Mouse (Mus musculus): ENCODE measurements around the gene Slc25a1. TPM values are rescaled to one million over a fixed set of nuclear protein-coding genes. Genes with fewer than 3 reads are reported as not detected.

Slc25a1 gene
- polyA plus RNA-seq, 2 experiments: 33.4 to 50.6 TPM

DNA sequence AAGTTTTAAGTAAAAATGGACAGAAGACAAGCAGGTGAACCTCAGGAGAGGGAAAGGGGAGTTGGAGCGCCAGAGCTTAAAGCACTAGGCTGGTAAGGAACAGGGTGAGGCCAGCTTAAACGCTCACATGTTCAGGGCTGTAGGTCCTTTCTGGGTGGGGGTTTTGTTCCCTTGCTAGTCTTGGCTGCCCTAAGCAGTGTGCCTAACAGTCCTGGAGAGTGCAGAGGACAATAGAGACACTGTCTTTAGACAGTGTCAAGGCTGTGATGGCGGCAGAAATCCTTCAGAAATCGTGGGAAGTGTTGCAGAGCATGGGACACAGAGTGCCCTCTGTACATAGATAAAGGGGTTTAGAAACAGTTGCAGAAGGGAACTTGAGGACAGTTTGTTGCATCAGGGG, 22.0 kb upstream of the Slc25a1 start:
- H3K36me3 ChIP-seq (replicated peaks; ENCODE audit: control insufficient read depth, insufficient read depth, low read depth): no peaks in the 10 kb centered on the region
- no peaks in the 10 kb centered on the region for H3K9me3 ChIP-seq (ENCODE audit: control insufficient read depth, low read length)
- DNase-seq (ENCODE audit: low read depth in 3 of 3, low spot score in 3 of 3): no peak
- WGBS (ENCODE audit: insufficient replicate concordance): 60% methylated on average over 4 of the region's 4 CpGs
- H3K27ac ChIP-seq: no peak overlapping the region
- no peaks in the 10 kb centered on the region for H3K4me1 ChIP-seq (replicated peaks; ENCODE audit: control insufficient read depth in 2 of 2, insufficient read depth in 2 of 2, low read length in 1 of 2)
- ATAC-seq (ENCODE audit: insufficient read depth): no peak
- H3K9ac ChIP-seq (replicated peaks): no peak overlapping the region
- no peak overlapping the region for H3K4me3 ChIP-seq (ENCODE audit: insufficient read depth in 1 of 2, low read depth in 2 of 2, low read length in 2 of 2)
- no peaks in the 10 kb centered on the region for H3K27me3 ChIP-seq (ENCODE audit: control insufficient read depth, insufficient read depth, low read length)
- TF ChIP-seq CTCF (IDR thresholded peaks at IDR 0.05; ENCODE audit: low read depth) (no peak), EP300 (IDR thresholded peaks at IDR 0.05; ENCODE audit: low read depth) (no peak)
- no peak overlapping the region for H3K4me2 ChIP-seq (ENCODE audit: low read depth)

DNA sequence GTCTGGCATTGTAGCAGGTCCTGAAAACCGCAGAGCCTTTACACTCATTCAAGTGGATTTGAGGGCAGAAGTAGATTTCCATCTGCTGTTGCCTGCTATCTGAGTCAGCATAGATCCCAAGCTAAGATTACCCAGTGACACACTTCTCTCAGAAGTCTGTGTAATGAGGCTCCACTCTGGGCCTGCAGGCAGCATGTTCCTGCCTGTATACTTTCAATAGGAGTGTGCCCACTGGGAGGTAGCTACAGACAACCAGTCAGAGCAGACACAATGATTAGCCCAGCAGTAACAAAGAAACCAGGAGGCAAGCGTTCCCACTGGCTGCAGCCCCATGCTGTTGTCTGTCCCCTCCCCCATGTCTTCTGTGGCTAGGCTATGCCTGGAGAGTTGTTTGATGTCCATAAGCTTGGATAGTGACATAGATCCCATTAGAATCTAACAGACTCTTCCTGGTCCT, 21.4 kb upstream of the Slc25a1 start:
- 45% methylated on average over 2 of the region's 2 CpGs for WGBS (ENCODE audit: insufficient replicate concordance)
- H3K9ac ChIP-seq (replicated peaks): no peak overlapping the region
- ATAC-seq (ENCODE audit: insufficient read depth): no peak
- H3K9me3 ChIP-seq (ENCODE audit: control insufficient read depth, low read length): no peaks in the 10 kb centered on the region
- no peak overlapping the region for H3K4me2 ChIP-seq (ENCODE audit: low read depth)
- no peak overlapping the region for H3K4me3 ChIP-seq (ENCODE audit: insufficient read depth in 1 of 2, low read depth in 2 of 2, low read length in 2 of 2)
- TF ChIP-seq EP300 (IDR thresholded peaks at IDR 0.05; ENCODE audit: low read depth) (no peak), CTCF (IDR thresholded peaks at IDR 0.05; ENCODE audit: low read depth) (no peak)
- DNase-seq (ENCODE audit: low read depth in 3 of 3, low spot score in 3 of 3): no peak
- H3K4me1 ChIP-seq (replicated peaks; ENCODE audit: control insufficient read depth in 2 of 2, insufficient read depth in 2 of 2, low read length in 1 of 2): no peaks in the 10 kb centered on the region
- no peaks in the 10 kb centered on the region for H3K27me3 ChIP-seq (ENCODE audit: control insufficient read depth, insufficient read depth, low read length)
- no peaks in the 10 kb centered on the region for H3K36me3 ChIP-seq (replicated peaks; ENCODE audit: control insufficient read depth, insufficient read depth, low read depth)
- no peak overlapping the region for H3K27ac ChIP-seq

DNA sequence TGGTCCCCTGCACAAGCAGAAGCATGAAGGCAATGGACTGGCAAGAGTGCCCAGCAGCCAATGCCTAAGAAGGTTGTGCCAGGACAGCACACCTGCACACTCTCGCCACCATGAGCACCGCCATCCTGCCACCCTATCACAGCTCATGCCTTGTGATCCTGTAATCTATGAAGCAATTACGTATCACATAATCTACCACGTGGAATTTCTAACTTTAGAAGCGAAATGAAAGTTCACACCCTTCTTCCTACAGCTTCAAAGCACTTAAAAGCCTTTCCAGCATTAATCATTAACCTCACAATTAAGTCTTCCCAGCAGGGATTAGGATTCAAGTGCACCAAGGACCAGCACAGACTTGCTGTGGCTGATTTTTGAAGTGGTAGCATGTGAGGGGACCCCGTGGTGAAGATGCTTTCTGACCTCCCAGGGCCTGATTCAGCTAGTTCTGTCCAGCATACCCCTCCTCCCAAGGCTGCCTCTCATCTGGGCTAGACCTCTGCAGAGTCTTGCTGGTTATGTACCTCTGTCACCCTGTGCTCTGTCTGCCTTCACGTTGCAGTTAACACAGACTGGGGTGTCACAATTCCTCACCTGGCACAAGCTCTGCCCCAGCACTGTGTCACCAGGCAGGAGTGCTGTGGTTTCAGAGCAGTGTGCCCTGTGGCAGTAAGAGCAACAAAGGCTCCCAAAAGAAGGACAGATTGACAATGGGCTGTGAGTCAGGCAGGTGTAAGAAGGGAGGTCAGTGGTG, 17.2 kb upstream of the Slc25a1 start:
- no peak overlapping the region for H3K27ac ChIP-seq
- DNase-seq (ENCODE audit: low read depth in 3 of 3, low spot score in 3 of 3) (no peak), ATAC-seq (ENCODE audit: insufficient read depth) (no peak)
- H3K27me3 ChIP-seq (ENCODE audit: control insufficient read depth, insufficient read depth, low read length): no peaks in the 10 kb centered on the region
- TF ChIP-seq EP300 (IDR thresholded peaks at IDR 0.05; ENCODE audit: low read depth) (no peak), CTCF (IDR thresholded peaks at IDR 0.05; ENCODE audit: low read depth) (no peak)
- H3K36me3 ChIP-seq (replicated peaks; ENCODE audit: control insufficient read depth, insufficient read depth, low read depth): no peaks in the 10 kb centered on the region
- no peak overlapping the region for H3K4me3 ChIP-seq (ENCODE audit: insufficient read depth in 1 of 2, low read depth in 2 of 2, low read length in 2 of 2)
- H3K4me1 ChIP-seq (replicated peaks; ENCODE audit: control insufficient read depth in 2 of 2, insufficient read depth in 2 of 2, low read length in 1 of 2): no peaks in the 10 kb centered on the region
- H3K4me2 ChIP-seq (ENCODE audit: low read depth): no peak overlapping the region
- H3K9ac ChIP-seq (replicated peaks): no peak overlapping the region
- WGBS (ENCODE audit: insufficient replicate concordance): 49% methylated on average over 7 of the region's 7 CpGs
- no peaks in the 10 kb centered on the region for H3K9me3 ChIP-seq (ENCODE audit: control insufficient read depth, low read length)

DNA sequence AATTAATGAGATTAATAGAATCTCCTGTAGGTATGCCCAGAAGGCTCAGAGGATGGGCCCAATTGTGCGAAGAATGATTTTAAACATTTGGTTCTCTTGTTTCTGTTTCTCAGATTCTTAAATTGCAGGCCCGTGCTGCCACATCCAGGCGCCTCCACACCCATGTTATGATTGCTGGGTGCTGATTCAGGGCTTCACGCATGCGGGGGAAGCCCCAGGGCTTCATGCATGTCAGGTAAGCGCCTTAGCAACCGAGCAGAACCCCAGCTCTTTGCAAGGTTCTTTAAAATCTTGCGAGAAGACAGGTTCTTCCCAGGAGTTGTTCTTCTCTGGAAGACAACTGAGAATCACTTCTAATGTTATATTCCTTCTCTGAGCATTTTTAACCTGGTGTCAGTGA, 15.4 kb upstream of the Slc25a1 start:
- no peaks in the 10 kb centered on the region for H3K36me3 ChIP-seq (replicated peaks; ENCODE audit: control insufficient read depth, insufficient read depth, low read depth)
- ATAC-seq (ENCODE audit: insufficient read depth): no peak
- TF ChIP-seq CTCF (IDR thresholded peaks at IDR 0.05; ENCODE audit: low read depth) (no peak), EP300 (IDR thresholded peaks at IDR 0.05; ENCODE audit: low read depth) (no peak)

DNA sequence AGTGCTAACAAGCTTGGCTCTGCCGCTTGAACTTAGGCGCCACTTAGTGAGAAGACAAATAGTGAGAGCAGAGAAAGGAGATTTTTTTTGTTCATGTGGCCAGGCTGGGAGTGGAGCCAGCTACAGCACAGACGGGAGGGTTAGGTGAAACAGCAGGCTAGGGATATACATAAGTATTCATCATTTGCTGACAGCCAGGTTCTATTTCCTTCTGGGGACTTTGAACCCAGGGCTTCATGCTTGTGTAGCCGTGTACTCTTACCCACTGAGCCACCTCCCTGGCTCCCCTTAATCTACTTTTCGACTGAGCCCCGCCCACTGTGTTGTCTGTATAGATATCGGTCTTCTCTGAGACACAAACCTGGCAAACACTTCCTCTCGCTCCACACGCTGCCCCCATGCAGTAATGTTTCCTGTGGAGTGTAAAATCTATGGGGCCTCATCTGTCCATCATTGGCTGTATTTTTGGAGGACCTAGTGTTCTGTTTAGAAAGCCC, 11.3 kb upstream of the Slc25a1 start:
- peak; percentile 62 to 68 (median 68) for DNase-seq (ENCODE audit: low read depth in 3 of 3, low spot score in 3 of 3)
- Histone ChIP-seq H3K9me3 (ENCODE audit: control insufficient read depth, low read length) (no peaks in the 10 kb centered on the region), H3K36me3 (replicated peaks; ENCODE audit: control insufficient read depth, insufficient read depth, low read depth) (no peaks in the 10 kb centered on the region), H3K4me1 (replicated peaks; ENCODE audit: control insufficient read depth in 2 of 2, insufficient read depth in 2 of 2, low read length in 1 of 2) (peaks cover 17 to 25% of the 10 kb centered on the region in 2 experiments), H3K27ac (peak overlapping the region; percentile 70), H3K27me3 (ENCODE audit: control insufficient read depth, insufficient read depth, low read length) (no peaks in the 10 kb centered on the region), H3K9ac (replicated peaks) (peak overlapping the region; percentile 3; the same call in 1 of the 2 replicates), H3K4me3 (ENCODE audit: insufficient read depth in 1 of 2, low read depth in 2 of 2, low read length in 2 of 2) (no peak overlapping the region), H3K4me2 (ENCODE audit: low read depth) (peak overlapping the region; percentile 42)
- WGBS (ENCODE audit: insufficient replicate concordance): 15% methylated on average over 9 of the region's 9 CpGs
- TF ChIP-seq CTCF (IDR thresholded peaks at IDR 0.05; ENCODE audit: low read depth): no peak
- 0 out of 2 replicates have a peak, but pooled peaks have one; percentile 11 for TF ChIP-seq EP300 (IDR thresholded peaks at IDR 0.05; ENCODE audit: low read depth)
- ATAC-seq (ENCODE audit: insufficient read depth): peak; percentile 89

More for the DNA sequence above, 15.4 kb upstream of the Slc25a1 start:
- H3K4me3 ChIP-seq (ENCODE audit: insufficient read depth in 1 of 2, low read depth in 2 of 2, low read length in 2 of 2): no peak overlapping the region
- H3K27ac ChIP-seq: no peak overlapping the region
- no peak for DNase-seq (ENCODE audit: low read depth in 3 of 3, low spot score in 3 of 3)
- no peaks in the 10 kb centered on the region for H3K9me3 ChIP-seq (ENCODE audit: control insufficient read depth, low read length)
- 64% methylated on average over 8 of the region's 8 CpGs for WGBS (ENCODE audit: insufficient replicate concordance)
- no peaks in the 10 kb centered on the region for H3K27me3 ChIP-seq (ENCODE audit: control insufficient read depth, insufficient read depth, low read length)
- peaks cover 9 to 10% of the 10 kb centered on the region in 2 experiments for H3K4me1 ChIP-seq (replicated peaks; ENCODE audit: control insufficient read depth in 2 of 2, insufficient read depth in 2 of 2, low read length in 1 of 2)
- no peak overlapping the region for H3K4me2 ChIP-seq (ENCODE audit: low read depth)
- H3K9ac ChIP-seq (replicated peaks): no peak overlapping the region
